ENCODE assay signal across 9 mouse cellular contexts in genomic region chr14:45316927-45317326, GRCm38 (mm10). TPM values are rescaled to one million over a fixed set of nuclear protein-coding genes. Genes with fewer than 3 reads are reported as not detected.
DNase-seq lines count a peak whose midpoint lies in the region; ATAC-seq lines count a peak whose summit lies in the region.
"Had no signal": no experiment of that assay in that cellular context is flagged by ENCODE, and none has a peak within 500 bp of the region (broad histone marks: within the 10 kb centered on the region; RNA-seq: fewer than 3 reads in every experiment).

No protein-coding gene starts in this region.

- H3K4me1 ChIP-seq in kidney, embryonic 16.5 days (ENCODE audit: insufficient read depth, low read length): peaks cover 15% of the 10 kb centered on the region
- 0 out of 2 replicates have a peak, but pooled peaks cover 7% of the 10 kb centered on the region for H3K4me1 ChIP-seq in embryonic facial prominence, embryonic 12.5 days
- 0 out of 2 replicates have a peak, but pooled peaks cover 7% of the 10 kb centered on the region for H3K4me1 ChIP-seq in limb, embryonic 10.5 days
- H3K4me1 ChIP-seq in neural tube, embryonic 14.5 days (ENCODE audit: control insufficient read depth, insufficient read depth, low read length): peaks cover 14% of the 10 kb centered on the region

- no peaks in the 10 kb centered on the region for H3K27me3 ChIP-seq in kidney, embryonic 16.5 days (ENCODE audit: insufficient read depth, low read length)
- no peaks in the 10 kb centered on the region for H3K27me3 ChIP-seq in embryonic facial prominence, embryonic 12.5 days
- no peaks in the 10 kb centered on the region for H3K27me3 ChIP-seq in limb, embryonic 10.5 days (ENCODE audit: low read depth, poor library complexity, severe bottlenecking)
- no peaks in the 10 kb centered on the region for H3K27me3 ChIP-seq in neural tube, embryonic 14.5 days (ENCODE audit: control insufficient read depth, insufficient read depth, low read length)

- WGBS in kidney, embryonic 16.5 days: 78% methylated on average over 5 of the region's 5 CpGs
- WGBS in embryonic facial prominence, embryonic 12.5 days: 79% methylated on average over 5 of the region's 5 CpGs
- WGBS in limb, embryonic 10.5 days: 83% methylated on average over 5 of the region's 5 CpGs
- WGBS in neural tube, embryonic 14.5 days: 81% methylated on average over 5 of the region's 5 CpGs

- no peaks in the 10 kb centered on the region for H3K36me3 ChIP-seq in kidney, embryonic 16.5 days (ENCODE audit: insufficient read depth, low read length)
- no peaks in the 10 kb centered on the region for H3K36me3 ChIP-seq in embryonic facial prominence, embryonic 12.5 days
- no peaks in the 10 kb centered on the region for H3K36me3 ChIP-seq in limb, embryonic 10.5 days
- H3K36me3 ChIP-seq in neural tube, embryonic 14.5 days (ENCODE audit: control insufficient read depth, insufficient read depth, low read length): no peaks in the 10 kb centered on the region

- no peaks in the 10 kb centered on the region for H3K9me3 ChIP-seq in kidney, embryonic 16.5 days (ENCODE audit: low read length)
- no peaks in the 10 kb centered on the region for H3K9me3 ChIP-seq in embryonic facial prominence, embryonic 12.5 days
- H3K9me3 ChIP-seq in limb, embryonic 10.5 days (replicated peaks): no peaks in the 10 kb centered on the region
- no peaks in the 10 kb centered on the region for H3K9me3 ChIP-seq in neural tube, embryonic 14.5 days (ENCODE audit: control insufficient read depth, low read length)

- no peak for ATAC-seq in kidney, embryonic 16.5 days (ENCODE audit: low FRiP score, low TSS enrichment)
- ATAC-seq in embryonic facial prominence, embryonic 12.5 days (ENCODE audit: insufficient number of reproducible peaks, insufficient read depth, low FRiP score, low TSS enrichment): no peak
- no peak for ATAC-seq in neural tube, embryonic 14.5 days (ENCODE audit: low read depth)

- no peak overlapping the region for H3K9ac ChIP-seq in kidney, embryonic 16.5 days (replicated peaks; ENCODE audit: low read length)
- H3K9ac ChIP-seq in embryonic facial prominence, embryonic 12.5 days: no peak overlapping the region
- peak overlapping the region; percentile 95; the same call in 1 of the 2 replicates for H3K9ac ChIP-seq in neural tube, embryonic 14.5 days (replicated peaks; ENCODE audit: low read depth, low read length)

- H3K4me3 ChIP-seq in kidney, embryonic 16.5 days (ENCODE audit: low read length): peak overlapping the region; percentile 84
- H3K4me3 ChIP-seq in embryonic facial prominence, embryonic 12.5 days: peak overlapping the region; percentile 78
- H3K4me3 ChIP-seq in limb, embryonic 10.5 days: peak overlapping the region; percentile 93
- peak overlapping the region; percentile 96 for H3K4me3 ChIP-seq in neural tube, embryonic 14.5 days (ENCODE audit: low read depth, low read length)

- no peak for DNase-seq in kidney, postnatal 10 days
- no peak for DNase-seq in limb, embryonic 10.5 days (ENCODE audit: low spot score)
- DNase-seq in left cerebral cortex, adult 8-10 months (ENCODE audit: low spot score in 2 of 2): no peak
- no peak for DNase-seq in spleen, postnatal 36 days (ENCODE audit: low spot score in 2 of 2)
- no peak for DNase-seq in gastrocnemius, postnatal 14 days
- DNase-seq: lung, postnatal 36 days had no signal

- H3K27ac ChIP-seq in kidney, embryonic 16.5 days (ENCODE audit: low read length): no peak overlapping the region
- H3K27ac ChIP-seq in embryonic facial prominence, embryonic 12.5 days: no peak overlapping the region
- H3K27ac ChIP-seq in limb, embryonic 10.5 days: no peak overlapping the region
- H3K27ac ChIP-seq in neural tube, embryonic 14.5 days (ENCODE audit: low read depth, low read length): no peak overlapping the region

- intact Hi-C loops in gastrocnemius, postnatal 14 days (cut with DNase I; ENCODE audit: low total_unique reads): no loop called here

- peak overlapping the region; percentile 59 for H3K4me2 ChIP-seq in kidney, embryonic 16.5 days (replicated peaks; ENCODE audit: low read depth, low read length)
- H3K4me2 ChIP-seq in embryonic facial prominence, embryonic 12.5 days (replicated peaks): peak overlapping the region; percentile 72
- H3K4me2 ChIP-seq in neural tube, embryonic 14.5 days (ENCODE audit: low read depth, low read length): peak overlapping the region; percentile 71

RNA-seq across cellular contexts. Expression of gene Ero1l, which starts 1.6 kb away (rescaled TPM):
- 33.7 and 35.5 TPM in 2 replicates for polyA plus RNA-seq in kidney, embryonic 16.5 days (2015; fragmentation: Nextera tagmentation; extraction: Ambion mirVana)
- 33.2 and 34.6 TPM in 2 replicates for polyA plus RNA-seq in embryonic facial prominence, embryonic 12.5 days (2016; fragmentation: Nextera tagmentation; extraction: Ambion mirVana)
- polyA plus RNA-seq in limb, embryonic 10.5 days (2016; fragmentation: Nextera tagmentation; extraction: Ambion mirVana): 31.6 and 33.6 TPM in 2 replicates
- polyA plus RNA-seq in neural tube, embryonic 14.5 days (2014; fragmentation: Nextera tagmentation; extraction: Ambion mirVana): 21.1 and 24.3 TPM in 2 replicates
- total RNA-seq in left cerebral cortex, adult 8-10 months (2022): 10 to 100 TPM; 36.7 to 51.6 (median 40.7) TPM
- total RNA-seq in gastrocnemius, postnatal 14 days (2021): 1 to 10 TPM; 6.2 to 7.9 TPM

RNA-seq across cellular contexts. Expression of gene Psmc6, which starts 12.7 kb away (rescaled TPM):
- 151 and 154 TPM in 2 replicates for polyA plus RNA-seq in kidney, embryonic 16.5 days (2015; fragmentation: Nextera tagmentation; extraction: Ambion mirVana)
- polyA plus RNA-seq in embryonic facial prominence, embryonic 12.5 days (2016; fragmentation: Nextera tagmentation; extraction: Ambion mirVana): 185 TPM in 2 replicates
- polyA plus RNA-seq in limb, embryonic 10.5 days (2016; fragmentation: Nextera tagmentation; extraction: Ambion mirVana): 201 and 203 TPM in 2 replicates
- polyA plus RNA-seq in neural tube, embryonic 14.5 days (2014; fragmentation: Nextera tagmentation; extraction: Ambion mirVana): 184 and 192 TPM in 2 replicates
- 100 to 1,000 TPM in 2 of 4 experiments, 10 to 100 TPM in 2; 94.9 to 116 (median 98.8) TPM for total RNA-seq in left cerebral cortex, adult 8-10 months (2022)
- 100 to 1,000 TPM in 1 of 2 experiments, 10 to 100 TPM in 1; 98.2 to 104 TPM for total RNA-seq in gastrocnemius, postnatal 14 days (2021)

RNA-seq across cellular contexts. Expression of gene Styx, which starts 34.0 kb away (rescaled TPM):
- 56.3 and 67.1 TPM in 2 replicates for polyA plus RNA-seq in kidney, embryonic 16.5 days (2015; fragmentation: Nextera tagmentation; extraction: Ambion mirVana)
- polyA plus RNA-seq in embryonic facial prominence, embryonic 12.5 days (2016; fragmentation: Nextera tagmentation; extraction: Ambion mirVana): 65.7 and 70.0 TPM in 2 replicates
- polyA plus RNA-seq in limb, embryonic 10.5 days (2016; fragmentation: Nextera tagmentation; extraction: Ambion mirVana): 38.7 and 46.9 TPM in 2 replicates
- 74.1 and 76.1 TPM in 2 replicates for polyA plus RNA-seq in neural tube, embryonic 14.5 days (2014; fragmentation: Nextera tagmentation; extraction: Ambion mirVana)
- 10 to 100 TPM; 13.7 to 20.5 (median 18.9) TPM for total RNA-seq in left cerebral cortex, adult 8-10 months (2022)
- total RNA-seq in gastrocnemius, postnatal 14 days (2021): 10 to 100 TPM; 43.7 to 44.8 TPM
